Mouse (Mus musculus) G1E (cell line): Measurements from ENCODE around the gene 2310011J03Rik. TPM values are rescaled to one million over a fixed set of nuclear protein-coding genes. Genes with fewer than 3 reads are reported as not detected.

Experiments
- ATAC-seq: 2 replicates; pipeline ENCODE4 v1.8.0; 2016; ENCODE audit warnings: mild to moderate bottlenecking; ENCODE audit not compliant: insufficient number of reproducible peaks, poor library complexity, low FRiP score, severe bottlenecking; ENCODE audit errors: extremely low read depth
- DNase-seq: peaks from one replicate; pipeline ENCODE4 v3.0.0; 2012; ENCODE audit warnings: low spot score
- H3K27me3 ChIP-seq: 2 replicates; pipeline ENCODE4 v1.6.1; 2012; ENCODE audit warnings: mild to moderate bottlenecking, low read length, inconsistent platforms; ENCODE audit not compliant: insufficient read depth
- H3K36me3 ChIP-seq: replicated peaks from 2 replicates; pipeline ENCODE3; 2012; ENCODE audit warnings: mild to moderate bottlenecking, inconsistent platforms
- H3K4me1 ChIP-seq: 2 replicates; pipeline ENCODE4 v1.6.1; 2012; ENCODE audit warnings: low read depth, low read length, inconsistent platforms, mixed read lengths; ENCODE audit not compliant: insufficient read depth
- H3K4me3 ChIP-seq: 2 replicates; pipeline ENCODE4 v1.5.1; 2012; ENCODE audit warnings: low read depth, mild to moderate bottlenecking, inconsistent platforms, low read length, moderate library complexity, mixed read lengths
- H3K9me3 ChIP-seq: replicated peaks from 2 replicates; pipeline ENCODE4 v1.6.1; 2012; ENCODE audit warnings: inconsistent platforms
- CTCF ChIP-seq: IDR thresholded peaks from 2 replicates; pipeline ENCODE4 v1.5.1; 2012; ENCODE audit warnings: low read depth, low read length, inconsistent platforms, mixed read lengths
- GATA1 ChIP-seq: IDR thresholded peaks from 2 replicates; pipeline ENCODE4 v1.6.1; 2012; ENCODE audit warnings: borderline replicate concordance, low read length, inconsistent platforms, mixed read lengths
- GATA2 ChIP-seq: IDR thresholded peaks from 2 replicates; pipeline ENCODE4 v1.6.1; 2012; ENCODE audit warnings: low read depth, low read length, inconsistent platforms, borderline replicate concordance
- POLR2AphosphoS5 ChIP-seq: IDR thresholded peaks from 2 replicates; pipeline ENCODE4 v1.6.1; 2012; ENCODE audit warnings: low read depth, low read length, inconsistent platforms; ENCODE audit not compliant: insufficient replicate concordance
- TAL1 ChIP-seq: conservative IDR thresholded peaks from 2 replicates; pipeline ENCODE4 v1.6.1; 2012; ENCODE audit warnings: low read depth, low read length, inconsistent platforms, mixed read lengths
- polyA plus RNA-seq: library from polyadenylated mRNA; stranded (reverse); fragments of >175 nt; gene quantifications from 2 replicates; pipeline ENCODE4 v1.2.3, GENCODE M21; 2012
- total RNA-seq, 2 experiments: library from RNA; stranded (forward) in 1 of 2; stranded (reverse) in 1 of 2; fragments of 200-1000 nt in 1 of 2; fragments of >200 nt in 1 of 2; fragmentation: Nextera tagmentation in 1 of 2; gene quantifications; 2 replicates each; pipeline ENCODE4 v1.2.3; 2014 to 2017

The 2310011J03Rik gene
- total and polyA plus RNA-seq, 3 experiments, result 17.6 to 92.5 (median 27.0) TPM

DNA sequence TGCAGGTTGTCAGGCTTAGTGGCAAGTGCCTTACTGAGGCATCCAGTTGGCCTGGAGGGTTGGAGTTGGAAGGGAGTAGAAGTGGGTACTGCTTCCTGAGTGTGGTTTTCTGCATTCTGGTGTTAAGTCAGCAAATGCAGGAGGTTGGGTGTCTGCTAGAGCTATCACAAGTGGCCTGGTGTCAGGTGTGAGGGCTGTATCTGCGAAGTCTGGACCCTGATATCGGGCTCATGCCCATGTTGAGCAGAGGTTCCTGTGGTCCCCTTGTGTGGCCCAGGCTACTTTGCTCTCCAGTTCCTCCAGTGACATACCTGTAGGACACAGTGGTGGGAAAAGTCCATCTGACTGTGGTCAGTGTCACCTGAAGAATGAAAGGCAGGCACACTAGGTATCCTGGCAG, 50.2 kb downstream of the 2310011J03Rik start:
- DNase-seq (no peak), ATAC-seq (no peak)
- no peaks in the 10 kb centered on the region for H3K9me3 ChIP-seq
- peak overlapping the region; percentile 63; the same call in 1 of the 2 replicates for H3K4me3 ChIP-seq
- H3K36me3 ChIP-seq, result peaks cover 79% of the 10 kb centered on the region
- peaks cover 80% of the 10 kb centered on the region for H3K4me1 ChIP-seq
- H3K27me3 ChIP-seq, result no peaks in the 10 kb centered on the region
- TF ChIP-seq TAL1, result no peak
- no peak for TF ChIP-seq CTCF
- TF ChIP-seq GATA2, result no peak
- no peak for TF ChIP-seq GATA1
- TF ChIP-seq POLR2AphosphoS5, result no peak

Other genes with a start within 250 kb of the 2310011J03Rik start
Only the 20 nearest of the 25 such genes appear.
- gene Cbarp, start 179.7 kb downstream of the 2310011J03Rik start, total RNA-seq (2014; fragmentation: Nextera tagmentation), result 67.2 and 74.4 TPM in 2 replicates
- gene Cbarp, start 179.7 kb downstream of the 2310011J03Rik start, total RNA-seq (2017), result 3.7 and 5.5 TPM in 2 replicates
- 66.6 and 73.9 TPM in 2 replicates for gene Cbarp, start 179.7 kb downstream of the 2310011J03Rik start, polyA plus RNA-seq
- gene Midn, start 172.3 kb downstream of the 2310011J03Rik start, total RNA-seq (2014; fragmentation: Nextera tagmentation), result 89.8 and 92.3 TPM in 2 replicates
- 19.2 and 24.3 TPM in 2 replicates for gene Midn, start 172.3 kb downstream of the 2310011J03Rik start, total RNA-seq (2017)
- gene Midn, start 172.3 kb downstream of the 2310011J03Rik start, polyA plus RNA-seq, result 295 and 302 TPM in 2 replicates
- gene Cirbp, start 154.6 kb downstream of the 2310011J03Rik start, total RNA-seq (2014; fragmentation: Nextera tagmentation), result 18.1 and 21.2 TPM in 2 replicates
- 32.6 and 34.8 TPM in 2 replicates for gene Cirbp, start 154.6 kb downstream of the 2310011J03Rik start, total RNA-seq (2017)
- gene Cirbp, start 154.6 kb downstream of the 2310011J03Rik start, polyA plus RNA-seq, result 41.4 and 45.2 TPM in 2 replicates
- gene 1600002K03Rik, start 147.6 kb downstream of the 2310011J03Rik start, total RNA-seq (2014; fragmentation: Nextera tagmentation), result 1.6 TPM in 1 of 2 replicates, not detected in the other
- gene 1600002K03Rik, start 147.6 kb downstream of the 2310011J03Rik start, total RNA-seq (2017), result 7.8 and 8.9 TPM in 2 replicates
- gene 1600002K03Rik, start 147.6 kb downstream of the 2310011J03Rik start, polyA plus RNA-seq, result 4.8 and 5.0 TPM in 2 replicates
- not detected in 2 replicates for gene Efna2, start 141.1 kb downstream of the 2310011J03Rik start, total RNA-seq (2014; fragmentation: Nextera tagmentation)
- not detected in 2 replicates for gene Efna2, start 141.1 kb downstream of the 2310011J03Rik start, total RNA-seq (2017)
- 0.18 and 0.20 TPM in 2 replicates for gene Efna2, start 141.1 kb downstream of the 2310011J03Rik start, polyA plus RNA-seq
- gene Mum1, start 94.1 kb downstream of the 2310011J03Rik start, total RNA-seq (2014; fragmentation: Nextera tagmentation), result 10.8 and 16.9 TPM in 2 replicates
- gene Mum1, start 94.1 kb downstream of the 2310011J03Rik start, total RNA-seq (2017), result 56.1 and 59.1 TPM in 2 replicates
- gene Mum1, start 94.1 kb downstream of the 2310011J03Rik start, polyA plus RNA-seq, result 32.3 and 36.2 TPM in 2 replicates
- 246 and 251 TPM in 2 replicates for gene Ndufs7, start 71.4 kb downstream of the 2310011J03Rik start, total RNA-seq (2014; fragmentation: Nextera tagmentation)
- gene Ndufs7, start 71.4 kb downstream of the 2310011J03Rik start, total RNA-seq (2017), result 152 and 156 TPM in 2 replicates
- gene Ndufs7, start 71.4 kb downstream of the 2310011J03Rik start, polyA plus RNA-seq, result 222 and 257 TPM in 2 replicates
- gene Gamt, start 59.5 kb downstream of the 2310011J03Rik start, total RNA-seq (2014; fragmentation: Nextera tagmentation), result not detected in 2 replicates
- gene Gamt, start 59.5 kb downstream of the 2310011J03Rik start, total RNA-seq (2017), result 0.17 TPM in 1 of 2 replicates, not detected in the other
- gene Gamt, start 59.5 kb downstream of the 2310011J03Rik start, polyA plus RNA-seq, result 0.18 TPM in 1 of 2 replicates, not detected in the other
- 191 and 194 TPM in 2 replicates for gene Dazap1, start 59.1 kb downstream of the 2310011J03Rik start, total RNA-seq (2014; fragmentation: Nextera tagmentation)
- gene Dazap1, start 59.1 kb downstream of the 2310011J03Rik start, total RNA-seq (2017), result 136 and 151 TPM in 2 replicates
- 533 and 565 TPM in 2 replicates for gene Dazap1, start 59.1 kb downstream of the 2310011J03Rik start, polyA plus RNA-seq
- 2,952 and 3,110 TPM in 2 replicates for gene Rps15, start 28.1 kb downstream of the 2310011J03Rik start, total RNA-seq (2014; fragmentation: Nextera tagmentation)
- 3,218 and 3,548 TPM in 2 replicates for gene Rps15, start 28.1 kb downstream of the 2310011J03Rik start, total RNA-seq (2017)
- 11,196 and 11,583 TPM in 2 replicates for gene Rps15, start 28.1 kb downstream of the 2310011J03Rik start, polyA plus RNA-seq
- 0.10 and 0.23 TPM in 2 replicates for gene Apc2, start 24.6 kb downstream of the 2310011J03Rik start, total RNA-seq (2014; fragmentation: Nextera tagmentation)
- gene Apc2, start 24.6 kb downstream of the 2310011J03Rik start, total RNA-seq (2017), result 0.06 and 0.11 TPM in 2 replicates
- gene Apc2, start 24.6 kb downstream of the 2310011J03Rik start, polyA plus RNA-seq, result 0.02 and 0.04 TPM in 2 replicates
- 4.8 and 6.7 TPM in 2 replicates for gene Pcsk4, start 9.0 kb upstream of the 2310011J03Rik start, total RNA-seq (2014; fragmentation: Nextera tagmentation)
- gene Pcsk4, start 9.0 kb upstream of the 2310011J03Rik start, total RNA-seq (2017), result 0.87 and 1.1 TPM in 2 replicates
- gene Pcsk4, start 9.0 kb upstream of the 2310011J03Rik start, polyA plus RNA-seq, result 12.4 and 14.2 TPM in 2 replicates
- 72.8 and 85.9 TPM in 2 replicates for gene Reep6, start 9.4 kb upstream of the 2310011J03Rik start, total RNA-seq (2014; fragmentation: Nextera tagmentation)
- 1.0 and 1.3 TPM in 2 replicates for gene Reep6, start 9.4 kb upstream of the 2310011J03Rik start, total RNA-seq (2017)
- gene Reep6, start 9.4 kb upstream of the 2310011J03Rik start, polyA plus RNA-seq, result 49.5 and 65.3 TPM in 2 replicates
- 16.9 and 17.5 TPM in 2 replicates for gene Adamtsl5, start 27.9 kb upstream of the 2310011J03Rik start, total RNA-seq (2014; fragmentation: Nextera tagmentation)
- gene Adamtsl5, start 27.9 kb upstream of the 2310011J03Rik start, total RNA-seq (2017), result 5.4 and 8.0 TPM in 2 replicates
- 33.4 and 37.9 TPM in 2 replicates for gene Adamtsl5, start 27.9 kb upstream of the 2310011J03Rik start, polyA plus RNA-seq
- gene Plk5, start 35.9 kb upstream of the 2310011J03Rik start, total RNA-seq (2014; fragmentation: Nextera tagmentation), result not detected in 2 replicates
- gene Plk5, start 35.9 kb upstream of the 2310011J03Rik start, total RNA-seq (2017), result 0.12 TPM in 1 of 2 replicates, not detected in the other
- gene Plk5, start 35.9 kb upstream of the 2310011J03Rik start, polyA plus RNA-seq, result not detected in 2 replicates
- 7.7 and 11.4 TPM in 2 replicates for gene Mex3d, start 67.1 kb upstream of the 2310011J03Rik start, total RNA-seq (2014; fragmentation: Nextera tagmentation)
- 8.7 and 10.9 TPM in 2 replicates for gene Mex3d, start 67.1 kb upstream of the 2310011J03Rik start, total RNA-seq (2017)
- gene Mex3d, start 67.1 kb upstream of the 2310011J03Rik start, polyA plus RNA-seq, result 35.3 and 41.9 TPM in 2 replicates
- 37.3 and 41.7 TPM in 2 replicates for gene Mbd3, start 79.0 kb upstream of the 2310011J03Rik start, total RNA-seq (2014; fragmentation: Nextera tagmentation)
- 36.0 and 42.0 TPM in 2 replicates for gene Mbd3, start 79.0 kb upstream of the 2310011J03Rik start, total RNA-seq (2017)
- 244 and 272 TPM in 2 replicates for gene Mbd3, start 79.0 kb upstream of the 2310011J03Rik start, polyA plus RNA-seq
- gene Uqcr11, start 86.3 kb upstream of the 2310011J03Rik start, total RNA-seq (2014; fragmentation: Nextera tagmentation), result 57.3 and 71.6 TPM in 2 replicates
- gene Uqcr11, start 86.3 kb upstream of the 2310011J03Rik start, total RNA-seq (2017), result 376 and 446 TPM in 2 replicates
- 1,650 and 1,908 TPM in 2 replicates for gene Uqcr11, start 86.3 kb upstream of the 2310011J03Rik start, polyA plus RNA-seq
- 152 and 175 TPM in 2 replicates for gene Tcf3, start 113.1 kb upstream of the 2310011J03Rik start, total RNA-seq (2014; fragmentation: Nextera tagmentation)
- gene Tcf3, start 113.1 kb upstream of the 2310011J03Rik start, total RNA-seq (2017), result 70.0 and 84.0 TPM in 2 replicates
- 1,090 and 1,330 TPM in 2 replicates for gene Tcf3, start 113.1 kb upstream of the 2310011J03Rik start, polyA plus RNA-seq
- gene Onecut3, start 174.3 kb upstream of the 2310011J03Rik start, total RNA-seq (2014; fragmentation: Nextera tagmentation), result not detected in 2 replicates
- gene Onecut3, start 174.3 kb upstream of the 2310011J03Rik start, total RNA-seq (2017), result 0.06 and 0.11 TPM in 2 replicates
- not detected in 2 replicates for gene Onecut3, start 174.3 kb upstream of the 2310011J03Rik start, polyA plus RNA-seq